Mouse (Mus musculus): ENCODE measurements around the gene Arl5a.

- no peak for TF ChIP-seq POLR2AphosphoS2 (IDR thresholded peaks at IDR 0.05; ENCODE audit: insufficient read length, low read depth)
- TF ChIP-seq E2F4 (IDR thresholded peaks at IDR 0.05; ENCODE audit: insufficient read depth) = no peak
- no peak for TF ChIP-seq CEBPB (IDR thresholded peaks at IDR 0.05; ENCODE audit: insufficient read depth, poor library complexity, severe bottlenecking)
- no peak for TF ChIP-seq MAX (IDR thresholded peaks at IDR 0.05; ENCODE audit: low read depth)
- no peak for TF ChIP-seq USF1 (IDR thresholded peaks at IDR 0.05; ENCODE audit: low read depth)
- TF ChIP-seq POLR2A (IDR thresholded peaks at IDR 0.05; ENCODE audit: insufficient read length, low read depth) = no peak
- TF ChIP-seq TCF12 (IDR thresholded peaks at IDR 0.05; ENCODE audit: insufficient read depth, poor library complexity, severe bottlenecking) = no peak
- TF ChIP-seq TCF3 (IDR thresholded peaks at IDR 0.05; ENCODE audit: insufficient read length, low read depth) = no peak
- no peak for TF ChIP-seq MYOD1 (IDR thresholded peaks at IDR 0.05; ENCODE audit: control insufficient read depth in 1 of 3, insufficient read length in 2 of 3, low read depth in 2 of 3)
- no peak for TF ChIP-seq SRF (IDR thresholded peaks at IDR 0.05; ENCODE audit: control insufficient read depth, insufficient read length, low read depth)
These were observed 5.4 kb downstream of the Arl5a start for GRCm38 (mm10) chr2:52419295-52419694.
